Comparison of ENCODE assay signal across 16 mouse cellular contexts in the genomic region with DNA sequence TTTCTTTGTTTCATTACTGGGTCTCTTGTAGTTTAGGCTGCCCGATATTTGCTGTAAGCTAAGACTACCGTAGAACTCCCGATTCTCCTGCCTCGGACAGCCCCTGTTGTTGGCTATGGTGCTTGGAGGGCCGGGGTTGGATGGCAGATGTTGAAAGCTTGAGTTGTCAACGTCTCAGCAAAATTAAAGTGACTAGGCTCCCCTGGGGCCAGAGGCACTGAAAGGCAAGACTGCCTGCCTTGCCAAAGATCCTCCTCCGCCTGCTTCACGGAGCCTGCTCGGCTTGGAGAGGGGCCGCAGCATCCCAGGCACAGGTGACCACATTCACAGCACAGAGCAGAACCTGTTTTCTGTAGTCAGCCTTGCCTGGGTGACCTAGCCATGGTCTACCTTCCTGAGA. TPM values are rescaled to one million over a fixed set of nuclear protein-coding genes. Genes with fewer than 3 reads are reported as not detected.
"Had no signal": no experiment of that assay in that cellular context is flagged by ENCODE, and none has a peak within 500 bp of the region (broad histone marks: within the 10 kb centered on the region; RNA-seq: fewer than 3 reads in every experiment).

No protein-coding gene starts in this region.

- H3K27me3 ChIP-seq: limb, embryonic 15.5 days; neural tube, embryonic 12.5 days; stomach, embryonic 15.5 days had no signal

- H3K4me2 ChIP-seq: limb, embryonic 15.5 days; liver, embryonic 12.5 days; lung, embryonic 14.5 days; neural tube, embryonic 12.5 days; stomach, embryonic 15.5 days had no signal

- H3K9me3 ChIP-seq: limb, embryonic 15.5 days; liver, embryonic 12.5 days; midbrain, embryonic 10.5 days; neural tube, embryonic 12.5 days; stomach, embryonic 15.5 days had no signal

- H3K36me3 ChIP-seq: limb, embryonic 15.5 days; liver, embryonic 12.5 days; midbrain, embryonic 10.5 days; neural tube, embryonic 12.5 days; stomach, embryonic 15.5 days had no signal

- ATAC-seq: liver, embryonic 12.5 days had no signal

- H3K4me3 ChIP-seq: layer of hippocampus, adult 2 months; limb, embryonic 15.5 days; liver, embryonic 12.5 days; midbrain, embryonic 10.5 days; myocyte; neural tube, embryonic 12.5 days; stomach, embryonic 15.5 days had no signal

- H3K9ac ChIP-seq: limb, embryonic 15.5 days; liver, embryonic 12.5 days; lung, embryonic 14.5 days; neural tube, embryonic 12.5 days; stomach, embryonic 15.5 days had no signal

- H3K4me1 ChIP-seq: stomach, embryonic 15.5 days had no signal

- DNase-seq: kidney, adult 18-20 months; kidney, postnatal 10 days; lung, embryonic 14.5 days; lung, postnatal 10 days; lung, postnatal 4 days; right cerebral cortex, postnatal 14 days had no signal

- H3K27ac ChIP-seq: layer of hippocampus, adult 2 months; limb, embryonic 15.5 days; liver, embryonic 12.5 days; neural tube, embryonic 12.5 days; stomach, embryonic 15.5 days had no signal

RNA-seq across cellular contexts. Expression of gene Capn12, which starts 0.7 kb away (rescaled TPM):
- total RNA-seq: megakaryocyte, adult 5-6 weeks; neutrophil, adult 5-6 weeks had no signal

RNA-seq across cellular contexts. Expression of gene Lgals7, which starts 16.9 kb away (rescaled TPM):
- total RNA-seq: layer of hippocampus, adult 2 months; layer of hippocampus, postnatal 14 days; megakaryocyte, adult 5-6 weeks; neutrophil, adult 5-6 weeks had no signal
- polyA plus RNA-seq: liver, embryonic 12.5 days had no signal
